Mouse (Mus musculus): Measurements from ENCODE around the gene Cacna1d. TPM values are rescaled to one million over a fixed set of nuclear protein-coding genes. Genes with fewer than 3 reads are reported as not detected.

Gene Cacna1d
- polyA plus RNA-seq, 1 experiment from 2014 or later = 10.5 TPM

DNA sequence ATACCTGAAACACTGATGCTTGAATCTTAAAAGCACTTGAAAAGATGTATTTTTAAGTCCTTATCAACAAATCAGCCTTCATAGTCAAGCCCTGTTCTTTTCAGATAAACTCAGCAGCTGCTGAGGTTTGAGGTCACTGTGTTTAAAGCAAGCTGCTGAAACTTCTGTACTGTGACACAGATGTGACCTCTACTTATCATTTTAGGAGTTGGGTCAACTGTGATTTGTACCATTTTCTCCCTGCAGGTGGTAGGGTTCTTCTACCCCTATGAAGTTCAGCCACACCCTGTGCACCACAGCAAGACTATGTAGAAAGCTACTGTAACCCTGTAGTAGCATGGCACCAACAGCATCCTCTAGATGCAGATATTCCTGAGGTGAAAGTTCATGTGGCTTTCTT, 493.9 kb downstream of the Cacna1d start:
- H3K36me3 ChIP-seq (ENCODE audit: insufficient read depth) = peaks cover 49% of the 10 kb centered on the region
- no peaks in the 10 kb centered on the region for H3K9me3 ChIP-seq (ENCODE audit: low read depth, low read length)
- H3K4me1 ChIP-seq (ENCODE audit: insufficient read depth) = no peaks in the 10 kb centered on the region
- no peak for DNase-seq
- no peak overlapping the region for H3K4me3 ChIP-seq (ENCODE audit: low read depth, low read length)
- no peak overlapping the region for H3K27ac ChIP-seq (ENCODE audit: low read depth)
- ATAC-seq (ENCODE audit: insufficient read depth) = no peak
- no peak overlapping the region for H3K9ac ChIP-seq
- TF ChIP-seq CTCF (IDR thresholded peaks at IDR 0.05; ENCODE audit: low read depth) = no peak
- H3K27me3 ChIP-seq (ENCODE audit: insufficient read depth, low read length) = no peaks in the 10 kb centered on the region
- H3K4me2 ChIP-seq = no peak overlapping the region

GRCm38 (mm10) chr14:29996000-29996751, 495.1 kb downstream of the Cacna1d start:
- no peak for TF ChIP-seq CTCF (IDR thresholded peaks at IDR 0.05; ENCODE audit: low read depth)
- 83% methylated on average over 11 of the region's 11 CpGs for WGBS
- no peak for ATAC-seq (ENCODE audit: insufficient read depth)
- no peak overlapping the region for H3K4me3 ChIP-seq (ENCODE audit: low read depth, low read length)
- peaks cover 61% of the 10 kb centered on the region for H3K36me3 ChIP-seq (ENCODE audit: insufficient read depth)
- DNase-seq = no peak
- no peaks in the 10 kb centered on the region for H3K9me3 ChIP-seq (ENCODE audit: low read depth, low read length)
- H3K27ac ChIP-seq (ENCODE audit: low read depth) = no peak overlapping the region
- H3K4me2 ChIP-seq = no peak overlapping the region
- H3K27me3 ChIP-seq (ENCODE audit: insufficient read depth, low read length) = no peaks in the 10 kb centered on the region
- no peaks in the 10 kb centered on the region for H3K4me1 ChIP-seq (ENCODE audit: insufficient read depth)
- H3K9ac ChIP-seq = no peak overlapping the region

DNA sequence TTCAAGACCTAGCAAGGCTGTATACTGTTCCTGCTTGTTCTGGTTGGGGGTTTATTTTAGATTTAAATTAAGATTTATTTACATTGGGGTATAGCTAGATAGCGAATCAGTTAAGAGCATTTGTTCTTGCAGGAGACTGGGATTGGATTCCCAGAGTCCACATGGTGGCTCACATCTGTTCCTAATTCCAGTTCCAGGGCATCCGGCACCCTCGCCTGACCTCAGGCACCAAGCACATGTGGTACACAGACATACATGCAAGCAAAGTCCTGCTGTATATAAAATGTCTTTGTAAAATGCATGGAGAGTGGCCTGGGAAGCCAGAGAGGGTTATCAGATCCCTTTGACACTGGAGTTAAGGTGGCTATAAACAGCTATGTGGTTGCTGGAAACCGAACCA, 496.3 kb downstream of the Cacna1d start:
- Histone ChIP-seq H3K27ac (ENCODE audit: low read depth) (no peak overlapping the region), H3K36me3 (ENCODE audit: insufficient read depth) (peaks cover 73% of the 10 kb centered on the region), H3K4me3 (ENCODE audit: low read depth, low read length) (no peak overlapping the region), H3K9me3 (ENCODE audit: low read depth, low read length) (no peaks in the 10 kb centered on the region), H3K27me3 (ENCODE audit: insufficient read depth, low read length) (no peaks in the 10 kb centered on the region), H3K4me2 (no peak overlapping the region), H3K9ac (no peak overlapping the region), H3K4me1 (ENCODE audit: insufficient read depth) (no peaks in the 10 kb centered on the region)
- DNase-seq (no peak), ATAC-seq (ENCODE audit: insufficient read depth) (no peak)
- 81% methylated on average over 4 of the region's 4 CpGs for WGBS
- TF ChIP-seq CTCF (IDR thresholded peaks at IDR 0.05; ENCODE audit: low read depth) = no peak

Other genes with a start within 250 kb of the Cacna1d start
- 34.4 and 35.0 TPM in 2 replicates for gene Dcp1a, start 11.9 kb downstream of the Cacna1d start, polyA plus RNA-seq (2014; fragmentation: Nextera tagmentation; extraction: Ambion mirVana)
- gene Tkt, start 56.9 kb upstream of the Cacna1d start, polyA plus RNA-seq (2014; fragmentation: Nextera tagmentation; extraction: Ambion mirVana) = 145 and 152 TPM in 2 replicates
- gene Prkcd, start 134.8 kb upstream of the Cacna1d start, polyA plus RNA-seq (2014; fragmentation: Nextera tagmentation; extraction: Ambion mirVana) = 48.9 and 54.0 TPM in 2 replicates
- gene Rft1, start 162.9 kb upstream of the Cacna1d start, polyA plus RNA-seq (2014; fragmentation: Nextera tagmentation; extraction: Ambion mirVana) = 16.9 and 18.0 TPM in 2 replicates
- 14.7 and 15.0 TPM in 2 replicates for gene Sfmbt1, start 223.4 kb upstream of the Cacna1d start, polyA plus RNA-seq (2014; fragmentation: Nextera tagmentation; extraction: Ambion mirVana)